Mouse (Mus musculus) myocyte (in vitro differentiated cells): ENCODE measurements around the gene Rgl1.

Experiments used
- CEBPB ChIP-seq: IDR thresholded peaks from 2 replicates; pipeline ENCODE4 v1.6.1; 2011; ENCODE audit warnings: mild to moderate bottlenecking, moderate library complexity; ENCODE audit not compliant: poor library complexity, insufficient read depth, severe bottlenecking
- E2F4 ChIP-seq: IDR thresholded peaks from one replicate; pipeline ENCODE4 v1.6.1; 2011; ENCODE audit warnings: mild to moderate bottlenecking, control low read depth, moderate library complexity; ENCODE audit not compliant: insufficient read depth
- MAX ChIP-seq: IDR thresholded peaks from one replicate; pipeline ENCODE4 v1.6.1; 2011; ENCODE audit warnings: low read depth, mild to moderate bottlenecking, control low read depth
- MYOD1 ChIP-seq, 3 experiments: IDR thresholded peaks; one replicate each; pipeline ENCODE4 v1.6.1; 2011; ENCODE audit warnings: control low read depth in 2 of 3, low read depth in 2 of 3, mild to moderate bottlenecking in 2 of 3, moderate library complexity in 1 of 3; ENCODE audit not compliant: insufficient read length in 2 of 3, control insufficient read depth in 1 of 3
- MYOG ChIP-seq, 3 experiments: IDR thresholded peaks; one replicate each; pipeline ENCODE4 v1.6.1; 2011; ENCODE audit warnings: control low read depth in 2 of 3, low read depth in 2 of 3, mild to moderate bottlenecking in 2 of 3; ENCODE audit not compliant: insufficient read length in 2 of 3, control insufficient read depth in 1 of 3, insufficient read depth in 1 of 3
- POLR2A ChIP-seq: IDR thresholded peaks from one replicate; pipeline ENCODE4 v1.6.1; 2011; ENCODE audit warnings: low read depth, mild to moderate bottlenecking, control low read depth, moderate library complexity; ENCODE audit not compliant: insufficient read length
- POLR2AphosphoS2 ChIP-seq: IDR thresholded peaks from one replicate; pipeline ENCODE4 v1.6.1; 2011; ENCODE audit warnings: low read depth, control low read depth; ENCODE audit not compliant: insufficient read length
- SRF ChIP-seq: IDR thresholded peaks from one replicate; pipeline ENCODE4 v1.6.1; 2011; ENCODE audit warnings: low read depth; ENCODE audit not compliant: control insufficient read depth, insufficient read length
- TCF12 ChIP-seq: IDR thresholded peaks from one replicate; pipeline ENCODE4 v1.6.1; 2011; ENCODE audit warnings: mild to moderate bottlenecking, control low read depth; ENCODE audit not compliant: poor library complexity, insufficient read depth, severe bottlenecking
- TCF3 ChIP-seq: IDR thresholded peaks from one replicate; pipeline ENCODE4 v1.6.1; 2011; ENCODE audit warnings: low read depth, control low read depth; ENCODE audit not compliant: insufficient read length
- USF1 ChIP-seq: IDR thresholded peaks from one replicate; pipeline ENCODE4 v1.6.1; 2011; ENCODE audit warnings: low read depth, mild to moderate bottlenecking, control low read depth, moderate library complexity

GRCm38 (mm10) chr1:152677482-152678211, 88.5 kb downstream of the Rgl1 start:
- TF ChIP-seq POLR2A (no peak), TCF12 (no peak), E2F4 (no peak), MAX (no peak), CEBPB (no peak), USF1 (no peak), MYOD1 (IDR thresholded peaks at IDR 0.05; ENCODE audit: control insufficient read depth in 1 of 3, insufficient read length in 2 of 3, low read depth in 2 of 3) (no peak), SRF (no peak), POLR2AphosphoS2 (no peak), MYOG (IDR thresholded peaks at IDR 0.05; ENCODE audit: control insufficient read depth in 1 of 3, insufficient read depth in 1 of 3, insufficient read length in 2 of 3, low read depth in 2 of 3) (no peak), TCF3 (no peak)
